Mouse (Mus musculus): ENCODE results near the gene 1700037H04Rik.

1700037H04Rik gene

GRCm38 (mm10) chr2:131147043-131147365 lies 12.9 kb downstream of the 1700037H04Rik start:
- no peak for DNase-seq (ENCODE audit: low spot score in 2 of 2)

GRCm38 (mm10) chr2:131146193-131147042 lies 13.5 kb downstream of the 1700037H04Rik start:
- DNase-seq (ENCODE audit: low spot score in 2 of 2), result no peak

GRCm38 (mm10) chr2:131145536-131145935 lies 14.3 kb downstream of the 1700037H04Rik start:
- no peak for DNase-seq (ENCODE audit: low spot score in 2 of 2)

DNA sequence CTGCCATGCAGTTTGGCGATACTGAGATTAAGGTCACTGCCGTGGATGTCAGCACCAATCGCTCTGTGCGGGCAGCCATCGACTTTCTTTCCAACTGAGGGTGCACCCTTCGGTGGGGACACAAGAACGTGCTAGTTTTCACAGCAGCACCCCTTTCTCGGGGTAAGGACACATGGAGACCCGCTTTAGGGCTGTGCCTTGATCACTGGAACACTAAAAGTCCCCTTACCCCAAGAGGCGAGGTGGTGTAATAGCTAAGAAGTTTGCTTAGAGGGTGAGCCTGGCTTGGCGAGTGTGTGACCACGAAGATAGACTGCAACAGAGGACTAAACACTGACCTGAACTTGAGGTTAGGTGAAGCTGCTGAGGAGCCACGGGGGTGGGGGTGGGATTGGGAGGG lies 14.8 kb downstream of the 1700037H04Rik start:
- DNase-seq (ENCODE audit: low spot score in 2 of 2), result no peak

DNA sequence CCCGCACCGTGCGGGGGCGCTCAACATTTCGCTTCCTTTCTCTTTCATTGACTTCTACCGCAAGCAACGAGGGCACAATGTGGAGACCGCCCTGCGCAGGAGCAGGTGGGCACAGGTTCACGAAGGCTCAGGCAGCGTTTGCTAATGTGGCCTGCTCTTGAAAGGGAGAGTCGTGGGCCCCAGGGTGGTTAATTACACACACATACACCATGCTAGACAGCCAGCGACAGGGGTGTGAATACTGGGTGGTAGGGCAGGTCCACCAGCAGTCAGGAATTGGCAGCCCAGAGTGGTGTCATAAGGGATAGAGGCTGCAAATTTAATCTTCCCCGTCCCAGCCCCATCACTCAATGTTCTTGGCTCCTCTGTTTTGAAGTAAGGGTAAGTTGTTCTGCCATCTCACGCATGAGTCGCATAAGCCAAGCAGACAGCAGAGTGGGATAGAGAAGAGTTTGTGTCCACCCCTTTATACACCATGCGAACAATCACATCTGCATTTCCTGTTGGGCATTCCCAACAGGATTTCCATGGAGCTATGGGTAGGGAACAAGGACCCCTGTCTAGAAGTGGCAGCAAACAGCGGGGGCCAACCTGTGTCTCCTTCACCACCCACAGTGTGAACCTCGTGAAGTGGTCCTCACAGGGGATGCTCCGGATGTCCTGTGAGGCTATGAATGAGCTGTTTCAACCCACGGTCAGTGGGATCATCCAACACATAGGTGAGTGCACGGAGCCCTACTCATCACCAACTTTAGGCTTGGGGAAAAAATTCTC lies 16.7 kb downstream of the 1700037H04Rik start:
- DNase-seq (ENCODE audit: low spot score in 2 of 2), result no peak

DNA sequence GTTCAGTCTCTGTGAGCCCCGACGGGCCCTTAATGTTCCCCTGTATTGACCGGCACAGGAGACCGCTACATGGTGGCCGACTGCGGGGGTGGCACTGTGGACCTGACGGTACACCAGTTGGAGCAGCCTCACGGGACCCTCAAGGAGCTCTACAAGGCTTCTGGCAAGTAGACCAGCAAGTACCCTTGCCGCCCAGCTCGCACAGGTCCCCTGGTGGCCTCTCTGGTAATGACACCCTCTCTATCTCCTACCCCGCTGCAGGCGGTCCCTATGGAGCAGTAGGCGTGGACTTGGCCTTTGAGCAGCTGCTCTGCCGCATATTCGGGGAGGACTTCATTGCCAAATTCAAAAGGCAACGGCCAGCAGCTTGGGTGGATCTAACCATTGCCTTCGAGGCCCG lies 17.3 kb downstream of the 1700037H04Rik start:
- DNase-seq (ENCODE audit: low spot score in 2 of 2), result peak; percentile 50 to 55

DNA sequence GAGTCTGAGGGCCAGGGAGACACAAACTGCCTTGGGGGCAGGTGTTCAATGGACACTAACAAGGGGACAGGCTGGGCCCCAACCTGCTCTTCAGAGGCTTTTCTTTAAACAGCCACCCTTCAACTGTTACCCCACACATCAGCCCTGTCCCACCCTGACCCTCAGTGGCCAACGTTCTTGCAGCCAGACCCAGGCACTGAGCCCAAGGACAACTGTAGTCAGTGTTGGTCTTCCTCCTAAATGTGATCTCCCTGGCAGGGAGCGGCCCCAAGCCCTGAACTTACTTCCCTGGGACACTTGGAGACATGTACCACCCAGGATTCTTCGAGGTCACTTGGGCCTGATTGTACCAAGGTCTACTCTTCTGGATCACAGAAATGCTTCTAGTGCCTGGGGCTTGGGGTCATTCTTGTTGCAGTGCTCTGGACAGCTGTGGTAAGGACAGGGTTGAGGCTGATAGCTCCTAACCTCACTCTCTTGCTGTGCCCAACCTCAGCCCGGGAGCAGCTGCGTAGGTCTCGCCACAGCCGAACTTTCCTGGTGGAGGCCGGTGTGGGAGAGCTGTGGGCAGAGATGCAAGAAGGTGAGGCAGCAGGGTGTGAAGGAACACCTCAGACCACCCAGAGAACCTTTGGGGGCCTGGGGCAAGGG lies 18.4 kb downstream of the 1700037H04Rik start:
- DNase-seq (ENCODE audit: low spot score in 2 of 2), result no peak

- DNase-seq (ENCODE audit: low spot score in 2 of 2), result no peak
Measured at GRCm38 (mm10) chr2:131140533-131140905, 19.4 kb downstream of the 1700037H04Rik start.

GRCm38 (mm10) chr2:131139886-131140532 lies 19.9 kb downstream of the 1700037H04Rik start:
- no peak for DNase-seq (ENCODE audit: low spot score in 2 of 2)

GRCm38 (mm10) chr2:131139287-131139686 lies 20.6 kb downstream of the 1700037H04Rik start:
- no peak for DNase-seq (ENCODE audit: low spot score in 2 of 2)

- no peak for DNase-seq (ENCODE audit: low spot score in 2 of 2)
Measured at GRCm38 (mm10) chr2:131138760-131139159, 21.1 kb downstream of the 1700037H04Rik start.

DNA sequence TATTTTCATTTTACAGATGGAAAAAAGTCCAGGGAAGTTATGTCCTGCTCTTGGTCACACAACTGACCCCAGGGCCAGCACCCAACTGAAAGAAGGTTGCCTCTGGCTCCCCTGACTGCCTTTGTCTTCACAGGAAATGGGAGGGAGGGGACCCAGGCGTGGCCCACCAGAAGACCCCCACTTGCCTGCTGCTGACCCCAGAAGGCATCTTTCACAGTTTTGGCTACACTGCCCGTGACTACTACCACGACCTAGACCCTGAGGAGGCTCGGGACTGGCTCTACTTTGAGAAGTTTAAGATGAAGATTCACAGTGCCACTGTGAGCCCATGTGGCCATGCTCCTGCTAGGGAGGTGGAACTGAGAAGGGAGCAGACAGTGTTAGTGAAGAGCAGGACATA lies 21.6 kb downstream of the 1700037H04Rik start:
- DNase-seq (ENCODE audit: low spot score in 2 of 2), result no peak

- no peak for DNase-seq (ENCODE audit: low spot score in 2 of 2)
Measured at GRCm38 (mm10) chr2:131135521-131136139, 24.3 kb downstream of the 1700037H04Rik start.

DNA sequence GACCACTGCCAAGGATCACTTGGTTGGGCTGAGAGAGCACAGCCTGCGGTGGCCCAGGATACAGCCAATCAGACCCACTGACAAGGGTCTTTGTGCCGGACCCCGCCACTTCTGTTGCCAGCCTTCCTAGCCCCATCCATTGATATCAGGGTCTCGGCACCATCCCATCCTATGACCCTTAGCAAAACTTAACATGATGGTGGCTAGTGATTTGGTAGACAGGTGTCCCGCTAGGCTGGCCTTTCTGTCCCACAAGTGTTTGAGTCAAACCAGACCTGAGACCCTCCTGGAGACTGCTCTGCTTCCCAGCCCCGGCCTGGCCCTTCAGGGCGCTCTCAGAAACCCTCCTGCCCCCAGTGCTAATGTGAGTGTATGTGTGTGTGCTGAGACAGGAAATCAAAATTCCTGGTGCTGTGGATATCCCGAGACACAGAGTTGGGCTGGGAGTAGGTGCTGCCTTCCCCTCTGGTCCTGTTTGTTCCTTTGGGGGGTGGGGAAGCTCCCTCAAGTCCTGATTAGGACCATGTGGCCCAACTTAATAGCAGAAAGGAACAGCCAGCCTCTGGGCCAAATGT lies 25.0 kb downstream of the 1700037H04Rik start:
- no peak for DNase-seq (ENCODE audit: low spot score in 2 of 2)

DNA sequence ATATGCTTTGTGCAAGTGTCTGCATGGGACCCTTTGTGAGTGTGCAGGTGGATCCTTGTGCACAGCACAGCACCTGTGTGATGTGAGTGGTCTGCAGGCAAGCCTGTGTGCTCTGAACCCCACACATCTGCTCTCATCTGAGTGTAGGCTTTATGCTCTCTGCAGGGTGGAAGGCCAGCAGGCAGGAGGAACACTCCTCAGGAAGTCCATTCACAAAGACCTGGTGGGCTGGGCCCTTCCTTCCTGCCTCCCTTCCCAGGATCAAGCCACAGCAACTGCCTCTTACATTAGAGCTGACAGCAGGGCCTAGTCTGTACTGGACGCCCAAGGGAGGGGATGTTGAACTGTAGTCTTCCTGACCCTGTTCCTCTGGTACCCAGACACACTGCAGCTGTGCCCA lies 25.5 kb downstream of the 1700037H04Rik start:
- DNase-seq (ENCODE audit: low spot score in 2 of 2), result no peak

GRCm38 (mm10) chr2:131132930-131133547 lies 26.8 kb downstream of the 1700037H04Rik start, which contains the start of gene Gm11037:
Gene Gm11037, plus strand, starts transcription at chr2:131133497.
- no peak for DNase-seq (ENCODE audit: low spot score in 2 of 2)

- no peak for DNase-seq (ENCODE audit: low spot score in 2 of 2)
Measured at GRCm38 (mm10) chr2:131132111-131132888, 27.6 kb downstream of the 1700037H04Rik start.

- no peak for DNase-seq (ENCODE audit: low spot score in 2 of 2)
Measured at GRCm38 (mm10) chr2:131130849-131131248, 29.0 kb downstream of the 1700037H04Rik start.

DNA sequence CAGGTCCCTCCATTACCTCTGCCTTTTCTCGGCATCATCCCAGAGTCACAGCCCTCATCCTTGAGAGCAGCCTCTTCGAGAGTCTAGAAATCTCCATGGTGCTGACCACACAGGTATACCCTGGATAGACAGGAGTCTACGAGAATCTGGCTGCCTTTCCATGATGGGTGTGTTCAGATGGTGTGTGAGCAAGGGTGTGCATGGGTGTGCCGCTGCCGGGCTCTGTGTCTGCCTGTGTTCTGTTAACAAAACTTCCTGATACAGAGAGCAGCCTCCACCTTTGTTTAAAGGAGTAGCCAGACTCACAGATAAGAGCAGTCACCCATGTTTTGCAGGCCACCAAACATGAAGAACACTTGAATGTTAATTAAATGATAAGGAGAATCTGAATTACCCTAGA lies 30.0 kb downstream of the 1700037H04Rik start:
- DNase-seq (ENCODE audit: low spot score in 2 of 2), result no peak

- no peak for DNase-seq (ENCODE audit: low spot score in 2 of 2)
Measured at GRCm38 (mm10) chr2:131128636-131129157, 31.2 kb downstream of the 1700037H04Rik start.
